Mouse (Mus musculus) heart, postnatal 0 days (tissue): ENCODE measurements around the gene Tnrc6b. TPM values are rescaled to one million over a fixed set of nuclear protein-coding genes. Genes with fewer than 3 reads are reported as not detected.
A peak's percentile ranks its signal among the peaks of the same experiment; 100 is the strongest.

Experiments used
- ATAC-seq: fragments of 200-750 bp; cut with Nextera tagmentation; 2 replicates; pipeline ENCODE4 v1.8.0; 2017; ENCODE audit warnings: low read depth, moderate number of reproducible peaks, moderate library complexity; ENCODE audit not compliant: insufficient read depth
- DNase-seq: peaks from one replicate; pipeline ENCODE4 v3.0.0-alpha.2; 2016; ENCODE audit warnings: low spot score
- H3K27ac ChIP-seq: fragments of 300-500 bp; sonication (generic); 2 replicates; pipeline ENCODE4 v1.5.1; 2014; ENCODE audit warnings: low read depth, mild to moderate bottlenecking
- H3K27me3 ChIP-seq: fragments of 300-500 bp; sonication (generic); 2 replicates; pipeline ENCODE4 v1.6.1; 2014; ENCODE audit warnings: low read length, mixed read lengths; ENCODE audit not compliant: control insufficient read depth, insufficient read depth
- H3K36me3 ChIP-seq: fragments of 300-500 bp; sonication (generic); replicated peaks from 2 replicates; pipeline ENCODE4 v1.6.1; 2014; ENCODE audit warnings: low read length, mixed read lengths; ENCODE audit not compliant: control insufficient read depth, insufficient read depth
- H3K4me1 ChIP-seq: fragments of 300-500 bp; sonication (generic); 2 replicates; pipeline ENCODE4 v1.6.1; 2014; ENCODE audit warnings: antibody characterized with exemption; ENCODE audit not compliant: control insufficient read depth, insufficient read depth
- H3K4me2 ChIP-seq: fragments of 300-500 bp; sonication (generic); 2 replicates; pipeline ENCODE4 v1.6.1; 2014; ENCODE audit warnings: low read depth, mild to moderate bottlenecking, low read length, moderate library complexity
- H3K4me3 ChIP-seq: fragments of 300-500 bp; sonication (generic); 2 replicates; pipeline ENCODE4 v1.5.1; 2014; ENCODE audit warnings: low read depth, low read length
- H3K9ac ChIP-seq: fragments of 300-500 bp; sonication (generic); replicated peaks from 2 replicates; pipeline ENCODE4 v1.6.1; 2014; ENCODE audit warnings: low read depth, low read length, mixed read lengths
- H3K9me3 ChIP-seq: fragments of 300-500 bp; sonication (generic); replicated peaks from 2 replicates; pipeline ENCODE4 v1.6.1; 2016; ENCODE audit warnings: low read length; ENCODE audit not compliant: control insufficient read depth
- CTCF ChIP-seq: IDR thresholded peaks from 2 replicates; pipeline ENCODE4 v1.5.1; 2016; ENCODE audit warnings: antibody characterized with exemption, control low read depth, low read depth
- EP300 ChIP-seq: IDR thresholded peaks from 2 replicates; pipeline ENCODE4 v1.6.1; 2016; ENCODE audit warnings: antibody characterized with exemption, low read depth
- WGBS: fragments of 180-500 bp; shearing (Covaris S2); extraction: QIAGEN DNeasy Blood & Tissue Kit; methylation state at CpG from one replicate; pipeline ENCODE4 v1.1.7; 2014; 5-methylcytosine and 5-hydroxymethylcytosine counted together
- polyA plus RNA-seq: library from polyadenylated mRNA; unstranded; fragments of >200 nt; fragmentation: Nextera tagmentation; extraction: Ambion mirVana; gene quantifications from 2 replicates; pipeline ENCODE4 v1.2.1, GENCODE M21; 2015
- total RNA-seq: library from RNA; depleted of rRNA; stranded (reverse); fragments of >200 nt; gene quantifications from 2 replicates; pipeline ENCODE4 v1.2.3, GENCODE M21; 2014; ENCODE audit warnings: low replicate concordance

Gene Tnrc6b
- total and polyA plus RNA-seq, 2 experiments from 2014 or later = 16.1 to 33.5 TPM

GRCm38 (mm10) chr15:80674700-80675099 lies 36.4 kb upstream of the Tnrc6b start:
- Histone ChIP-seq H3K27ac (no peak overlapping the region), H3K4me3 (no peak overlapping the region), H3K4me2 (no peak overlapping the region), H3K36me3 (no peaks in the 10 kb centered on the region), H3K4me1 (peaks cover 26% of the 10 kb centered on the region), H3K27me3 (peaks cover 23% of the 10 kb centered on the region), H3K9ac (no peak overlapping the region), H3K9me3 (no peaks in the 10 kb centered on the region)
- TF ChIP-seq EP300 (no peak), CTCF (no peak)
- DNase-seq = no peak
- WGBS = 78% methylated on average over 6 of the region's 6 CpGs
- no peak for ATAC-seq

DNA sequence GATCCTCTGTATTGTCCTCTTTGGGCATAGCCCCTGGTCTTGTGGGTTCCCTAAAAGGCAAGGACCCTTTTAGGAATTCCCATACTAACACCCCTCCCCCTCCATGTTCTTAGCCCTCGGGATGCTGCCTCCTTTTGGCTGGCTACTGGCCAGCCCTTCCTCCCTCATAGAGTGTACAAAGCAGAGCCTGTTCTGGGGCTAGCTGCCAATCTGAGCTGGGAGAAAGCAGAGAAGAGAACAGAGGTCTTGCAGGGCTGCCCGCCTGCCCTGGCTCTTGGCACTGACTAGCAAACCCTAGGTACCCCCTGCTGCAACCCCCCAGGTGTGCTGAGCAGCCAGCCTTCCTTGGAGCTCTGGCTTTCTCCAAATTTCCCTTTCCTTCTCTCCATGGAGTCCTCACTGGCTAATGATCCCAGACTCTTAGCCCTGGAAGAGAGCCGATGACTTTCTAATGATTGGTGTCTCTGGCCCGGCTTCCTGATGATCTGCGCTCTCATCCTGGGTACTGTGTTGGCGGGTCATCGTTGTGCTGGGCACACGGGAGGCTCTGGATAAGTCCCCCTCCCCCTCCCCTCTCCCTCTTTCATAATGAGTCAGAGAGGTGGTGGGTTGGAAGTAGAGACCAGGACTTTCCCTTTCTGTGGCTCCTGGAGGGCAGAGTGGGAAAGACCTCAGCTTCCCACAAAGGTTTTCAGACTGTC lies 31.4 kb upstream of the Tnrc6b start:
- H3K27ac ChIP-seq = peak overlapping the region; percentile 57
- ATAC-seq = peak; percentile 73
- TF ChIP-seq CTCF = no peak
- TF ChIP-seq EP300 = no peak

DNA sequence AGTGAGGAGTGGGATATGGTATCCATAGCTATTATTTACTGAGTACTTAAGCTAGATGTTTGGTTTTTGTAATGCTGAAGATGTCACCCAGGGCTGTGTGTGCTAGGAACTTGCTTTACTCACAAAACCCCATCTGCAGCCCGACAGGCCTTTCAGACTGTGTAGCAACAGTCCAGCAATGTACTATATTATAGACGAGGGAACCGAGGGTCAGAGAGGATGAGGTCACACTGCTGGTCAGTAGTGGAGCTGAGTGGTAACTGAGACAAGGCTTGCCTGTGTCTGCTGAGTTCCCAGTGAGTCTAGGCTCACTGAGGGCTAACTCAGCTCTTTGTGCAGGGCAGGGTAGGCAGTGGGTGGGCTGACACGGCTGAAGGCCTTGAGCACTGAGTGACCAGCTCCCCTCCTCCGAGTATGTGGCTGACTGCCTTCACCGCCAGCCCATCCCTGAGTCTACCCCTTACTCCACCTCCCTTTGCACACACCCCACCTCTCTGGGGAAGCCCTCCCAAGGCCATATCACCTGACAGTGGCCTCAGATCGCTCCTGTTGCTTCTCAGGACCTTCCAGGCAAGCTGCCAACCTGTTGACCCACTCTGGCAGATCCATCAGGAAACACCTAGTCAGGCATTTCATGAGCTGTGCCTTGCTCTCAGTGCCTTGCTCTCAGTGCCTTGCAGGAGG lies 30.6 kb upstream of the Tnrc6b start:
- Histone ChIP-seq H3K9ac (no peak overlapping the region), H3K4me3 (no peak overlapping the region), H3K27me3 (0 out of 2 replicates have a peak, but pooled peaks cover 4% of the 10 kb centered on the region), H3K9me3 (no peaks in the 10 kb centered on the region), H3K36me3 (no peaks in the 10 kb centered on the region), H3K4me2 (no peak overlapping the region), H3K27ac (peak overlapping the region; percentile 47), H3K4me1 (peaks cover 27% of the 10 kb centered on the region)
- ATAC-seq (peak; percentile 78), DNase-seq (peak; percentile 78)
- WGBS = 31% methylated on average over 7 of the region's 7 CpGs
- TF ChIP-seq EP300 (no peak), CTCF (no peak)

More for the DNA sequence above, 31.4 kb upstream of the Tnrc6b start:
- 28% methylated on average over 8 of the region's 8 CpGs for WGBS
- Histone ChIP-seq H3K4me3 (no peak overlapping the region), H3K9me3 (no peaks in the 10 kb centered on the region), H3K27me3 (0 out of 2 replicates have a peak, but pooled peaks cover 4% of the 10 kb centered on the region), H3K36me3 (no peaks in the 10 kb centered on the region), H3K9ac (0 out of 2 replicates have a peak overlapping the region, but pooled peaks have one; percentile 16), H3K4me1 (peaks cover 27% of the 10 kb centered on the region), H3K4me2 (no peak overlapping the region)
- peak; percentile 64 for DNase-seq

GRCm38 (mm10) chr15:80681466-80681881 lies 29.6 kb upstream of the Tnrc6b start:
- H3K9me3 ChIP-seq = no peaks in the 10 kb centered on the region
- TF ChIP-seq CTCF = no peak
- no peak for TF ChIP-seq EP300
- DNase-seq (no peak), ATAC-seq (no peak)
- H3K4me1 ChIP-seq = peaks cover 27% of the 10 kb centered on the region
- H3K27me3 ChIP-seq = peaks cover 5% of the 10 kb centered on the region; the same call in 1 of the 2 replicates
- no peak overlapping the region for H3K27ac ChIP-seq
- 59% methylated on average over 4 of the region's 4 CpGs for WGBS
- no peak overlapping the region for H3K4me2 ChIP-seq
- no peaks in the 10 kb centered on the region for H3K36me3 ChIP-seq
- H3K4me3 ChIP-seq = no peak overlapping the region
- no peak overlapping the region for H3K9ac ChIP-seq

DNA sequence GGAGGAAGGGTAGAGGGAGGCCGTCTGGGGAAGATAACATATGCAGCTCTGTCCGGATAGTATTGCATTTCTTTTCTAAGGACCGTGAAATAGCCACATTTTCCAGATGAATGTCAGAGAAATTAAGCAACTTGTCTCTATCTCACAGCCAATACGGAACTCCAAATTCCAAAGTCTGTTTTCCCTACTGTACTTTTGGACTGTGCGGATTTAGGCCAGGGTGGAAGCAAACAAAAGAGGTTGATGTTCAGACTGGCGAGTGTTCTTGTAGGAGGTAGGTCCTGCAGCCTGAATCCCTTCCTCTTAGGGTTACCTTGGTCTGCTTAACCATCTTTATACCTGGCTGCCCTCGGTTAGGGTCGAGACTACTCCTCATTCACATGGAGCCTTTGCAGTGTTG lies 28.8 kb upstream of the Tnrc6b start:
- TF ChIP-seq EP300 = no peak
- TF ChIP-seq CTCF = no peak
- no peaks in the 10 kb centered on the region for H3K9me3 ChIP-seq
- peaks cover 27% of the 10 kb centered on the region for H3K4me1 ChIP-seq

More for the DNA sequence above, 28.8 kb upstream of the Tnrc6b start:
- H3K27me3 ChIP-seq = peaks cover 7% of the 10 kb centered on the region; the same call in 1 of the 2 replicates
- no peak overlapping the region for H3K9ac ChIP-seq
- no peak overlapping the region for H3K4me3 ChIP-seq
- WGBS = 86% methylated on average over 8 of the region's 8 CpGs
- ATAC-seq (no peak), DNase-seq (no peak)
- no peak overlapping the region for H3K27ac ChIP-seq
- no peak overlapping the region for H3K4me2 ChIP-seq
- no peaks in the 10 kb centered on the region for H3K36me3 ChIP-seq
